Mouse (Mus musculus) testis, adult 2 months (tissue): ENCODE results near the gene Ddx24. TPM values are rescaled to one million over a fixed set of nuclear protein-coding genes. Genes with fewer than 3 reads are reported as not detected.

Experiments
- H3K27ac ChIP-seq: fragments of 200-500 bp; 2 replicates; pipeline ENCODE4 v1.5.1; 2012; ENCODE audit warnings: low read depth, low read length; ENCODE audit not compliant: control insufficient read depth, insufficient read depth
- H3K27me3 ChIP-seq: fragments of 200-500 bp; 2 replicates; pipeline ENCODE4 v1.6.1; 2012; ENCODE audit warnings: mild to moderate bottlenecking, low read length, moderate library complexity; ENCODE audit not compliant: control insufficient read depth, insufficient read depth
- H3K36me3 ChIP-seq: fragments of 200-500 bp; 2 replicates; pipeline ENCODE4 v1.6.1; 2012; ENCODE audit warnings: mild to moderate bottlenecking, low read length; ENCODE audit not compliant: control insufficient read depth, insufficient read depth
- H3K4me1 ChIP-seq: fragments of 200-500 bp; 2 replicates; pipeline ENCODE4 v1.6.1; 2012; ENCODE audit warnings: low read length; ENCODE audit not compliant: control insufficient read depth, insufficient read depth
- H3K4me3 ChIP-seq: fragments of 200-500 bp; 2 replicates; pipeline ENCODE4 v1.5.1; 2012; ENCODE audit warnings: low read depth, mild to moderate bottlenecking, low read length, moderate library complexity, mixed read lengths; ENCODE audit not compliant: control insufficient read depth
- CTCF ChIP-seq: fragments of 200-500 bp; IDR thresholded peaks from 2 replicates; pipeline ENCODE4 v1.5.1; 2012; ENCODE audit warnings: low read depth, mild to moderate bottlenecking, inconsistent platforms, low read length, moderate library complexity; ENCODE audit not compliant: control insufficient read depth, insufficient read depth, insufficient replicate concordance
- POLR2A ChIP-seq: fragments of 200-500 bp; IDR thresholded peaks from 2 replicates; pipeline ENCODE4 v1.6.1; 2012; ENCODE audit warnings: low read depth, mild to moderate bottlenecking, inconsistent platforms, low read length, moderate library complexity; ENCODE audit not compliant: control insufficient read depth
- polyA plus RNA-seq: library from polyadenylated mRNA; depleted of rRNA; stranded (reverse); fragments of >200 nt; gene quantifications from 2 replicates; pipeline ENCODE4 v1.2.3, GENCODE M21; 2012

Gene Ddx24
- polyA plus RNA-seq, 1 experiment, result 47.3 TPM

- H3K36me3 ChIP-seq, result no peaks in the 10 kb centered on the region; the same call in none of the 2 replicates
- H3K4me3 ChIP-seq, result no peak within 1 kb of the TSS
- H3K27me3 ChIP-seq, result no peaks in the 10 kb centered on the region
- H3K4me1 ChIP-seq, result no peaks in the 10 kb centered on the region
- no peak for TF ChIP-seq POLR2A
- TF ChIP-seq CTCF, result no peak
- no peak within 1 kb of the TSS for H3K27ac ChIP-seq
Measured at GRCm38 (mm10) chr12:103407720-103408119, 17.9 kb downstream of the Ddx24 start, which contains the start of gene 9330161L09Rik. TSS of gene 9330161L09Rik (minus strand) at chr12:103407820.

GRCm38 (mm10) chr12:103404131-103404530, 21.5 kb downstream of the Ddx24 start:
- TF ChIP-seq CTCF, result no peak
- no peak for TF ChIP-seq POLR2A
- Histone ChIP-seq H3K27ac (no peak overlapping the region), H3K4me3 (no peak overlapping the region), H3K4me1 (no peaks in the 10 kb centered on the region), H3K36me3 (no peaks in the 10 kb centered on the region; the same call in 1 of the 2 replicates), H3K27me3 (no peaks in the 10 kb centered on the region)

- H3K36me3 ChIP-seq, result no peaks in the 10 kb centered on the region
- no peak overlapping the region for H3K27ac ChIP-seq
- H3K4me3 ChIP-seq, result no peak overlapping the region
- no peaks in the 10 kb centered on the region; the same call in 1 of the 2 replicates for H3K4me1 ChIP-seq
- no peaks in the 10 kb centered on the region for H3K27me3 ChIP-seq
- TF ChIP-seq CTCF, result no peak
- no peak for TF ChIP-seq POLR2A
Measured at GRCm38 (mm10) chr12:103396751-103397150, 28.9 kb downstream of the Ddx24 start.

GRCm38 (mm10) chr12:103395486-103396275, 29.9 kb downstream of the Ddx24 start:
- Histone ChIP-seq H3K27ac (no peak overlapping the region), H3K36me3 (no peaks in the 10 kb centered on the region), H3K27me3 (no peaks in the 10 kb centered on the region), H3K4me1 (no peaks in the 10 kb centered on the region; the same call in 1 of the 2 replicates), H3K4me3 (no peak overlapping the region)
- TF ChIP-seq POLR2A (no peak), CTCF (no peak)

- no peaks in the 10 kb centered on the region for H3K27me3 ChIP-seq
- H3K36me3 ChIP-seq, result no peaks in the 10 kb centered on the region
- peak overlapping the region; percentile 27; the same call in 1 of the 2 replicates for H3K4me3 ChIP-seq
- no peak overlapping the region for H3K27ac ChIP-seq
- no peak for TF ChIP-seq CTCF
- TF ChIP-seq POLR2A, result no peak
- peaks cover 4% of the 10 kb centered on the region; the same call in 1 of the 2 replicates for H3K4me1 ChIP-seq
Measured at GRCm38 (mm10) chr12:103393528-103393927, 32.1 kb downstream of the Ddx24 start.

- peak overlapping the region; percentile 59 for H3K4me3 ChIP-seq
- peaks cover 4% of the 10 kb centered on the region; the same call in 1 of the 2 replicates for H3K4me1 ChIP-seq
- no peaks in the 10 kb centered on the region for H3K36me3 ChIP-seq
- H3K27me3 ChIP-seq, result no peaks in the 10 kb centered on the region
- no peak for TF ChIP-seq CTCF
- no peak for TF ChIP-seq POLR2A
- no peak overlapping the region for H3K27ac ChIP-seq
Measured at GRCm38 (mm10) chr12:103391098-103391497, 34.5 kb downstream of the Ddx24 start.

- no peaks in the 10 kb centered on the region for H3K36me3 ChIP-seq
- peak overlapping the region; percentile 96 for H3K4me3 ChIP-seq
- H3K27ac ChIP-seq, result no peak overlapping the region
- no peaks in the 10 kb centered on the region for H3K27me3 ChIP-seq
- H3K4me1 ChIP-seq, result peaks cover 4% of the 10 kb centered on the region; the same call in 1 of the 2 replicates
- TF ChIP-seq POLR2A (no peak), CTCF (no peak)
Measured at GRCm38 (mm10) chr12:103389982-103390381, 35.6 kb downstream of the Ddx24 start.

GRCm38 (mm10) chr12:103389348-103389727, 36.3 kb downstream of the Ddx24 start:
- no peaks in the 10 kb centered on the region for H3K27me3 ChIP-seq
- peaks cover 4% of the 10 kb centered on the region; the same call in 1 of the 2 replicates for H3K4me1 ChIP-seq
- TF ChIP-seq POLR2A, result no peak
- no peak for TF ChIP-seq CTCF
- no peak overlapping the region for H3K27ac ChIP-seq
- no peaks in the 10 kb centered on the region for H3K36me3 ChIP-seq
- H3K4me3 ChIP-seq, result peak overlapping the region; percentile 96
